Mouse (Mus musculus) lung, postnatal 0 days (tissue): ENCODE data around the gene Ublcp1.

Experiments used
- CTCF ChIP-seq: IDR thresholded peaks from 2 replicates; pipeline ENCODE4 v1.5.1; 2016; ENCODE audit warnings: antibody characterized with exemption, mild to moderate bottlenecking
- EP300 ChIP-seq: IDR thresholded peaks from 2 replicates; pipeline ENCODE4 v1.6.1; 2016; ENCODE audit warnings: antibody characterized with exemption, mild to moderate bottlenecking, control low read depth

DNA sequence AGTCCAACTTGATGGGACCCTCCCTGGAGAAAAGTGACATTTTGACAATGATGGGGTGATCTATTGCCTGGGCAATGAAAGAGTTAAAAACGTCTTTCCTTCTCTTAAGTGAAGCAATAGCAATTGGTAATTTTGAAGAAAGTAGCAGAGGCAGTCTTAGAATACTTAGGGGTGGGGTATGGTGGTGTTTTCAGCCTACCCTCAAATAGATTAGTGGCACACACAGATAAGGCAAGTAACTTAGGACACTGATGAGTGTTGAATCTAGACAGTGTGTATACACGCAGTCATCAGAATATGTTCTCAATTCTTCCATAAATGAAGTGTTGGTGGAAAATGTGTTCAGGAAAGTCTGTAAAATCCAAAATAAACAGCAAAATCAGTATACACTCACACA is 42.7 kb upstream of the Ublcp1 start:
- TF ChIP-seq CTCF (no peak), EP300 (no peak)
